In the genomic region with DNA sequence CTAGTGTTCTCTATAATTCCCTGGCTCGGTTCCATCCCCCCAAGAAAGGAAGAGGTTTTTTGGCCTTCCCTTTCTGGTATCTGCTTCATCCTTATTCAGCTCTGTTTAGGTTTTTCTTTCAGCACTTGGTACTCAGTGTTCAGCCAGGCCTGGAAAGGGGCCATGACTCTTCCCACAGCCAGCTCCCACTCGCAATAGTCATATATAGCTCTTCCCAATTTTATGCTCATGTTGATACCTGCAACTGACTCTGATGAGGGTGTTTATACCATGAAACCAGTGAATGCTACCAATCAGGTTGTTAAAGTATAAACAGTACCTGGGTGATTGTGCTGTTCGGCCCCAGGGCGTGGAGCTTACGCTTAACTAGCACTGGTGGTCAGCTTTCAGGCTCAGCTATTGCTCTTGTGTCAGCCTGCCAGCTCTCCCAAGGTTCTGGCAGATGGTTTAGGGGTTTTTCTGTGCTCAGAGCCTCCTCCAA, we compare ENCODE assay signal across 8 mouse cellular contexts. TPM values are rescaled to one million over a fixed set of nuclear protein-coding genes. Genes with fewer than 3 reads are reported as not detected.
DNase-seq lines count a peak whose midpoint lies in the region; ATAC-seq and TF ChIP-seq lines count a peak whose summit lies in the region.

No protein-coding gene starts in this region.

- H3K27me3 ChIP-seq in cerebellum, adult 2 months (ENCODE audit: control insufficient read depth, insufficient read depth, low read length) = no peaks in the 10 kb centered on the region
- no peaks in the 10 kb centered on the region for H3K27me3 ChIP-seq in intestine, embryonic 16.5 days (replicated peaks; ENCODE audit: control insufficient read depth, insufficient read depth, low read length)
- no peaks in the 10 kb centered on the region for H3K27me3 ChIP-seq in midbrain, embryonic 13.5 days

- no peaks in the 10 kb centered on the region for H3K9me3 ChIP-seq in intestine, embryonic 16.5 days (ENCODE audit: control insufficient read depth, low read length)
- no peaks in the 10 kb centered on the region for H3K9me3 ChIP-seq in midbrain, embryonic 13.5 days

- ATAC-seq in intestine, embryonic 16.5 days = peak; percentile 32; the same call in 1 of the 2 replicates
- ATAC-seq in midbrain, embryonic 13.5 days = no peak

- H3K4me1 ChIP-seq in cerebellum, adult 2 months (ENCODE audit: control insufficient read depth, insufficient read depth, low read length) = peaks cover 6% of the 10 kb centered on the region
- H3K4me1 ChIP-seq in intestine, embryonic 16.5 days (ENCODE audit: control insufficient read depth, insufficient read depth, low read length) = peaks cover 25% of the 10 kb centered on the region
- H3K4me1 ChIP-seq in midbrain, embryonic 13.5 days (replicated peaks) = no peaks in the 10 kb centered on the region

- peak; percentile 55 for DNase-seq in gastrocnemius, postnatal 25 days
- no peak for DNase-seq in gastrocnemius, postnatal 14 days
- peak; percentile 25 to 42 for DNase-seq in cerebellum, adult 2 months
- DNase-seq in ovary, adult 18-20 months (ENCODE audit: low spot score) = peak; percentile 70
- DNase-seq in liver = no peak
- no peak for DNase-seq in spleen, adult 12 weeks (ENCODE audit: low spot score)

- intact Hi-C loops in gastrocnemius, postnatal 14 days (cut with DNase I; ENCODE audit: low total_unique reads) = no loop called here

- H3K36me3 ChIP-seq in intestine, embryonic 16.5 days (ENCODE audit: control insufficient read depth, insufficient read depth, low read length) = no peaks in the 10 kb centered on the region
- no peaks in the 10 kb centered on the region for H3K36me3 ChIP-seq in midbrain, embryonic 13.5 days

- no peak overlapping the region for H3K27ac ChIP-seq in cerebellum, adult 2 months (ENCODE audit: insufficient read depth, low read length)
- peak overlapping the region; percentile 82 for H3K27ac ChIP-seq in intestine, embryonic 16.5 days (ENCODE audit: low read length)
- H3K27ac ChIP-seq in midbrain, embryonic 13.5 days = no peak overlapping the region

- no peak for TF ChIP-seq POLR2A in cerebellum, adult 2 months (IDR thresholded peaks at IDR 0.05; ENCODE audit: borderline replicate concordance, insufficient read depth, low read length)

- H3K4me3 ChIP-seq in cerebellum, adult 2 months (replicated peaks; ENCODE audit: insufficient read depth, low read depth, low read length) = no peak overlapping the region
- H3K4me3 ChIP-seq in intestine, embryonic 16.5 days (ENCODE audit: low read length) = no peak overlapping the region
- no peak overlapping the region for H3K4me3 ChIP-seq in midbrain, embryonic 13.5 days (replicated peaks)

- no peak overlapping the region for H3K9ac ChIP-seq in intestine, embryonic 16.5 days (ENCODE audit: low read depth, low read length)
- H3K9ac ChIP-seq in midbrain, embryonic 13.5 days (replicated peaks) = no peak overlapping the region

- H3K4me2 ChIP-seq in intestine, embryonic 16.5 days (ENCODE audit: low read depth, low read length) = 0 out of 2 replicates have a peak overlapping the region, but pooled peaks have one; percentile 16
- H3K4me2 ChIP-seq in midbrain, embryonic 13.5 days (replicated peaks) = no peak overlapping the region

- no peak for TF ChIP-seq CTCF in cerebellum, adult 2 months (IDR thresholded peaks at IDR 0.05; ENCODE audit: borderline replicate concordance, insufficient read depth, low read depth, low read length)

- WGBS in cerebellum, adult 2 months = 22% methylated on average over 5 of the region's 5 CpGs
- WGBS in intestine, embryonic 16.5 days = 72% methylated on average over 5 of the region's 5 CpGs
- 94% methylated on average over 5 of the region's 5 CpGs for WGBS in midbrain, embryonic 13.5 days

RNA-seq across cellular contexts. Expression of a gene that starts 20.9 kb away (rescaled TPM):
- 1 to 10 TPM; 1.2 to 1.4 TPM for total RNA-seq in gastrocnemius, postnatal 25 days (2021)
- total RNA-seq in gastrocnemius, postnatal 14 days (2021) = 1 to 10 TPM; 2.1 to 2.3 TPM
- 2.1 and 3.3 TPM in 2 replicates for polyA plus RNA-seq in cerebellum, adult 2 months (2012; rRNA removed)
- polyA plus RNA-seq in intestine, embryonic 16.5 days (2015; fragmentation: Nextera tagmentation; extraction: Ambion mirVana) = 352 and 475 TPM in 2 replicates
- 8.1 and 9.6 TPM in 2 replicates for polyA plus RNA-seq in midbrain, embryonic 13.5 days (2015; fragmentation: Nextera tagmentation; extraction: Ambion mirVana)

RNA-seq across cellular contexts. Expression of a gene that starts 37.4 kb away (rescaled TPM):
- total RNA-seq in gastrocnemius, postnatal 25 days (2021) = not detected
- not detected for total RNA-seq in gastrocnemius, postnatal 14 days (2021)
- not detected in 2 replicates for polyA plus RNA-seq in cerebellum, adult 2 months (2012; rRNA removed)
- 28.4 and 37.9 TPM in 2 replicates for polyA plus RNA-seq in intestine, embryonic 16.5 days (2015; fragmentation: Nextera tagmentation; extraction: Ambion mirVana)
- polyA plus RNA-seq in midbrain, embryonic 13.5 days (2015; fragmentation: Nextera tagmentation; extraction: Ambion mirVana) = not detected in 2 replicates

Comparison
In these comparisons a context has a peak if more than half of its experiments do, and no peak if none do; other contexts are left out.
1. DNase-seq: peak in gastrocnemius, postnatal 25 days (single experiment), cerebellum, adult 2 months (2 of 2) and ovary, adult 18-20 months (single experiment); none in gastrocnemius, postnatal 14 days (single experiment), liver (single experiment) and spleen, adult 12 weeks (single experiment).
2. RNA of a gene that starts 20.9 kb away (polyA plus RNA-seq): 352 to 475 TPM in intestine, embryonic 16.5 days; 8.1 to 9.6 TPM in midbrain, embryonic 13.5 days and 2.1 to 3.3 TPM in cerebellum, adult 2 months; every median in the first group is over 10 times any median in the second.
3. RNA of a gene that starts 37.4 kb away (polyA plus RNA-seq): 28.4 to 37.9 TPM in intestine, embryonic 16.5 days; not detected in midbrain, embryonic 13.5 days and not detected in cerebellum, adult 2 months; every median in the first group is over 10 times any median in the second.